Mouse (Mus musculus): Measurements from ENCODE around the gene Sap30bp. TPM values are rescaled to one million over a fixed set of nuclear protein-coding genes. Genes with fewer than 3 reads are reported as not detected.
A peak's percentile ranks its signal among the peaks of the same experiment; 100 is the strongest.

Sap30bp gene
- 31.6 and 33.7 TPM in 2 replicates for polyA plus RNA-seq (2012; rRNA removed)

GRCm38 (mm10) chr11:115933108-115933746 is at the start of gene Sap30bp, which contains the start of gene Recql5:
Sap30bp (plus strand) TSS chr11:115933282.
Recql5 (minus strand) TSS chr11:115933477.
- peak; percentile 84 for DNase-seq (ENCODE audit: low spot score)

GRCm38 (mm10) chr11:115884361-115884760 is 48.7 kb upstream of the Sap30bp start:
- DNase-seq (ENCODE audit: low spot score): no peak

GRCm38 (mm10) chr11:115885281-115885680 is 47.8 kb upstream of the Sap30bp start:
- no peak for DNase-seq (ENCODE audit: low spot score)

- no peak for DNase-seq (ENCODE audit: low spot score)
These were observed 46.6 kb upstream of the Sap30bp start for GRCm38 (mm10) chr11:115886446-115886845.

GRCm38 (mm10) chr11:115888020-115888419 is 45.1 kb upstream of the Sap30bp start:
- no peak for DNase-seq (ENCODE audit: low spot score)

- no peak for DNase-seq (ENCODE audit: low spot score)
These were observed 43.9 kb upstream of the Sap30bp start for GRCm38 (mm10) chr11:115889159-115889558.

- DNase-seq (ENCODE audit: low spot score): no peak
These were observed 40.9 kb upstream of the Sap30bp start for GRCm38 (mm10) chr11:115892213-115892612.

- no peak for DNase-seq (ENCODE audit: low spot score)
These were observed 40.0 kb upstream of the Sap30bp start for GRCm38 (mm10) chr11:115893071-115893470.

GRCm38 (mm10) chr11:115894755-115895520 is 38.1 kb upstream of the Sap30bp start:
- no peak for DNase-seq (ENCODE audit: low spot score)

- no peak for DNase-seq (ENCODE audit: low spot score)
These were observed 34.6 kb upstream of the Sap30bp start for GRCm38 (mm10) chr11:115898446-115898845.

- no peak for DNase-seq (ENCODE audit: low spot score)
These were observed 34.2 kb upstream of the Sap30bp start for GRCm38 (mm10) chr11:115898886-115899285.

- no peak for DNase-seq (ENCODE audit: low spot score)
These were observed 33.4 kb upstream of the Sap30bp start, which contains the start of gene Smim5 for GRCm38 (mm10) chr11:115899486-115900266. Smim5 (plus strand) TSS chr11:115899966.

- DNase-seq (ENCODE audit: low spot score): no peak
These were observed 32.3 kb upstream of the Sap30bp start for GRCm38 (mm10) chr11:115900561-115901337.

GRCm38 (mm10) chr11:115901338-115902161 is 31.5 kb upstream of the Sap30bp start:
- DNase-seq (ENCODE audit: low spot score): no peak

GRCm38 (mm10) chr11:115902177-115902576 is 30.9 kb upstream of the Sap30bp start:
- DNase-seq (ENCODE audit: low spot score): no peak

GRCm38 (mm10) chr11:115902831-115903230 is 30.3 kb upstream of the Sap30bp start:
- peak; percentile 57 for DNase-seq (ENCODE audit: low spot score)

GRCm38 (mm10) chr11:115903384-115904230 is 29.5 kb upstream of the Sap30bp start:
- no peak for DNase-seq (ENCODE audit: low spot score)

- no peak for DNase-seq (ENCODE audit: low spot score)
These were observed 28.7 kb upstream of the Sap30bp start for GRCm38 (mm10) chr11:115904231-115904955.

All from urinary bladder, adult 2 months (tissue).